Mouse (Mus musculus) common myeloid progenitor, adult 5-6 weeks (primary cell): ENCODE data around the gene Dok1. TPM values are rescaled to one million over a fixed set of nuclear protein-coding genes. Genes with fewer than 3 reads are reported as not detected.

Experiments
- ATAC-seq: replicated peaks from 2 replicates; pipeline ENCODE4 v1.8.0; 2016; ENCODE audit warnings: low read depth, mild to moderate bottlenecking, moderate TSS enrichment, inconsistent platforms; ENCODE audit not compliant: poor library complexity, severe bottlenecking
- total RNA-seq: library from RNA; stranded (forward); fragments of 200-1000, 187-1606 nt; gene quantifications from 2 replicates; pipeline ENCODE4 v1.2.3, GENCODE M21; 2017

Gene Dok1
- total RNA-seq, 1 experiment from 2014 or later: 13.2 TPM

DNA sequence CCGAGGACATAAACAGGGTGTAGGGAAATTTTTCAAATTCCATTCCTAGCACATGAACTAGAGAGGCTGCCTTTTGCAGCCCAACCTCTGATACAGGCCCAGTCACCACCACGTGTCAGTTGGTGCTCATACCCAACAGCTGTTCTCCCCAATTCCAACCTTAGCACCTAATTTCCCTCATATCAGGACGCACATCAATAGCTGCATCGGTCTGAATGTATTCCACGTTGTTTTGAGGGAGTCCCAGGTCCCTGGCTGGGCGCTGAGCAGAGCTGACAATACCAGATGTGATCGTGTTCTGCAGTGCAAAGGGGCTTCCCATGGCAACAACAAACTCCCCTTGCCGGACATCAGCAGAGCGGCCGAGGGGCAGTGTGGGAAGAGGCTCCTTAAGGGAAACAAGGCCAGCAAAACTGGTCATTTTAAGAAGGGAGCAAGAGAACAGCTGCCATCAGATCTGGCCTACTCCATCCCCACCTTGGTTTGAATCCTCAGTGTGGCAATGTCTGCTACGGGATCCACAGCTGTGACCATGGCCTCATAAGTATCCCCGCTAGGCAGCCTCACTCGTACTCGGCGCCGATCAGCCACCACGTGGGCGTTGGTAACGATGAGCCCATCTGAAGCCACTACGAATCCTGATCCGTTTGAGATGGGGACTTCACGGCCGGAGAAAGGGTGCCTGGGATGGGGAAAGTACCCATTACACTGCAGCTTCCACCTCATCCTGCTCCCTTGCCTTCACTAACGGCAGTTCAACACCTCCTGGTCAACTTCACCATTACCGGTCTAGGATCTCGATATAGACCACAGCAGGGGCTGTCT lies 20.1 kb upstream of the Dok1 start:
- peak; percentile 17 for ATAC-seq

DNA sequence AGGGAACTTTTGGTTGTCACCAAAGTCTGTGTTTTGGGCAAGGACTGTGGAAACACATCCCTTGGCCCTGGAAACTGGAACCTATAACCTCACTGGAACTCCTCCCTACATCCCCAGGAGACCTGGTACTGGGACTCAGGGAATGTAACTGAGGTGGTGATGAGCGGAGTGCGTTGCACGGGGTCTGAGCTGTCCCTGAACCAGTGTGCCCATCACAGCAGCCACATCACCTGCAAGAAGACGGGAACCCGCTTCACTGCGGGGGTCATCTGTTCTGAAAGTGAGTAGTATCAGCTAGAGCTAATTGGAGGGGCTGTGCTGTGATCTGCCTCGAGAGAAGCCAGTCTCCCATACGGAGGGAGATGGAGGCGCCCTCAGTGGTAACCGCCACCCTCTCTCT lies 16.1 kb upstream of the Dok1 start:
- ATAC-seq: no peak

- ATAC-seq: peak; percentile 71
Measured at GRCm38 (mm10) chr6:83044742-83045141, 11.5 kb upstream of the Dok1 start.

DNA sequence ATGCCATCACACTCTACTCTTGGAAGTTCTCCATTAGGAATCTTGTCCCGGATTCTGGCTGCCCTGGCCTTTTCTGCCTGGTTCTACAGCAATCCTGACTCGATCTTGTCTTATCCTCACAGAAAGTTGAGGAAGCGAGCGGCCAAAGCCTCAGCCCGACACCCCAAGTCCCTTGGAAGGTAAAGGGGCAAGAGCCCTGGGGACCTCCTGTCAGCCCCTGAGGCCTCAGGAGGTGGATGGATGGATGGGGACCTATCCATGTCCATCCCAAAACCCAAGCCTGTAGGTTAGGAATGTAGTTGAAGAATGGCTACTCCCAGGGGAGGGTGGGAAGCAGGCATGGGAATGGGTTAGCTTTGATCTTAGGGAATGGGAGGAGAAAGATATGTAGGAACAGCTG lies 10.7 kb upstream of the Dok1 start:
- ATAC-seq: no peak

DNA sequence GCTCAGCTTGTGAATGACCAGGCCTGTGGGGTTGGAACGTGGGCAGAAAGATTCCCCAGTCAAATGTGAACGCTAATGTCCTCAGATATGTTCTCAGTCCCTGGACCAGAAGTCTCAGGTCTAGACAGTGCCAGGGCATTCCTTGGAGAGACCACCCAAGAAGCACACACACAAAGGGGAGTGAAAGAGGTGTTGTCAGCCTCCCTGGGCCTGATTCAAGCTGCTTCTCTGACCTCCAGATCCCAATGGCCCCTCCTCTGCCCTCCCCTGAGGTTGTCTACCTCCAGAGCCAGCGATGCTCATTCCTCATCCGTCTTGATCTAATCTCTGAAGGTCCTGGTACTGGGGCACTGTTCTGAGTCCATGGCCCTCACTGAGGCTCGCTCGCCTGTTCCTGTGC lies 10.3 kb upstream of the Dok1 start:
- ATAC-seq: no peak

DNA sequence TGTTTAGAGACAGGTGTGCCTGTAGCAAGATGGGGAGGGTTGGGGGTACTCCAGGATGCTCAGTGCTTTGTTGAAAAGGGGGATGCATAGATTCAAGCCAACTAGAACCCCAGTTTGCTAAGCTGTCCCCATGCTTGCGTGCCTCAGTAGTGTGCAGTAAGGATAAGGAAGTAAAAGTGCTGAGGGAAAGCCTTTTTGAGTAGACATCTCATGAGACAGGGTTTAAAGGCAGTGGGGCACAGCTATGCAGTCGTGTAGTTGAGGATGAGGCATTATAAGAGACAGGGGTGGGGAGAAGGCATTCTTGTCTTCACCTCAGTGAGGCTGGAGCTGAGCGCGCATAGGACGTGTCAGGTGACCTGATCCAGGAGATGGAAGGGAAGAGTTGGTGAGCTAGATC lies 7.3 kb upstream of the Dok1 start:
- ATAC-seq: no peak

DNA sequence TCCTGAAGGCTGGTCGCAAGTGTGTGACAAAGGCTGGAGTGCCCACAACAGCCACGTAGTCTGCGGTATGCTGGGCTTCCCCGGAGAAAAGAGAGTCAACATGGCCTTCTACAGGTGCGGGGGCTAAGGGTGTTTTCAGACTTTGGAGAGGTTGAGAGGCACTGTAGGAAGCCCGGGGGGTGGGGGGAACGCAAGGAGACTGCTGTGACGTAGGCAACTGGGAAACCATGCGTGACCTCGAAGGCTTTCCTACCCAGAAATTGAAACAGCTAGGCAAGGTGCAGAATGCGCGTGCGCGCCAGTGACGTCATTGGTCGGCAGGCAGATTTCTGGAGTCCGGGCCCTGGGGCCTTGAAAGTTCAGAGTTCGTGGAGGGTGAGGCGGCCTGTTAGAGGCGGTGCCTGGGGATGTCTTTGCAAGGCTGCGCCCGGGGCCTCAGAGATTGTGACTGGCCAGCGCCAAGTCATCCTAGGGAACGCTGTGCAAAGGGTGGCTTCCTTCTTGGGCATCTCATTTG lies 5.3 kb upstream of the Dok1 start:
- peak; percentile 84 for ATAC-seq

- ATAC-seq: no peak
Measured at GRCm38 (mm10) chr6:83037188-83037587, 3.9 kb upstream of the Dok1 start.

GRCm38 (mm10) chr6:83034463-83035055 lies 1.3 kb upstream of the Dok1 start:
- no peak for ATAC-seq

DNA sequence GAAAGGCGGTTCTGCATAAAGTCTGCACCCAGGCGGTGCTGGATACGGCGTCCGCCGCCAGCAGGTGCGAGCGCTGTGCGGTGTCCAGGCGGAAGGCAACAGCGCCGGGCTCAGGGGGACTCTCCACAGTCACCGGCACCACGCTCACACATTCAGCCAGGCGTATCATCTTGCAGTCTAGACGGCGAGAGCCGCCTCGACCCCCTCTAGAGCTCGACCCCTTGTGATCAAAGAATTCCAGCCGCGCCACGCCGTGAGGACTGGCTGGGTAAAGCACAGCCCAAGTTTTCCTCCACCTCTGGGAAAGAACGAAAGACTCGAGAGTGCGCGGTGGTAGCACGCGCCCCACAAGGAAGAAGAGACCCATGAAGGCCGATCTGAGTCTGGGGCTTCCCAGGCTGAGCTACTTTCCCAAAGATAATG lies 491 bp downstream of the Dok1 start:
- peak; percentile 60 for ATAC-seq

- ATAC-seq: no peak
Measured at GRCm38 (mm10) chr6:83031921-83032590, 1.2 kb downstream of the Dok1 start.

DNA sequence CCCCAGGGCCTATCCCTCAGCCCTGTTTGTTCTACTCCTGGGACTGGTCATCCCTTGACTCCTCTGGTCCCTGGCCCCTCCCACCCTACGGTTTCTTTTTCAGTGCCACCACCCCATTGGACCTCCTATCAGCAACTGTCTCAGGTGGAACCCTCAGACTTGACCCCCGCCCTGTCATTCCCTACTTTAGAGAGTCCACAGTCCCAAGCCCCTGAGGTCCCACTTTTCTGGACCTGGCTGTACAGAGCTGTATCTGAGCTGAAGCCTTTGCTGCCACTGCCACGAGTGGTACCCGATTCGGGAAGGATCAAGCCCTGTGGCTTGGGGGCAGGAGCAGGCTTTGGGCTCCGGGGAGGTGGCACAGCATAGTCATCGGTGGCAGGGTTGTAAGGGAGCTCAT lies 2.2 kb downstream of the Dok1 start:
- ATAC-seq: no peak

DNA sequence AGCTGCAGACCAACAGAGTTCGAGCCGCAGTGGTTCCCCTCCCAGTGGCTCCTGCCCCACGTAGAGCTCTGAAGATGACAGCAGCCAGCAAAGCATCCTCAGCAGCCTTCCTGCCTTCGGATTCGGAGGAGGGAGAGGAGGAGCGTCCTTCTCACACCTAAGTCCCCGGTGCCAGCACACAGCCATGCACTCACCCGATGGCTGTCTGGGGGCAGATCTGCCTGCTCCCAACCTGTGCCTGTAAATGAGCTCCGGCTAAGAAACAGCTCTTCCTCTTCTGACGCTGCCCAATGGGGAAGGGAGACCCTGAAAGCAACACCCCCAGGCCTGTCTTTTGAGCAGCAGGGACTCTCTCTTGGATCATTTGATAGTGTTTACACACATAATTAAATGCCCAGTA lies 3.5 kb downstream of the Dok1 start:
- ATAC-seq: no peak

GRCm38 (mm10) chr6:83027706-83028105 lies 5.6 kb downstream of the Dok1 start:
- ATAC-seq: no peak

- 0 out of 2 replicates have a peak, but pooled peaks have one; percentile 4 for ATAC-seq
Measured at GRCm38 (mm10) chr6:83027293-83027692, 6.0 kb downstream of the Dok1 start.

- no peak for ATAC-seq
Measured at GRCm38 (mm10) chr6:83025221-83025620, 8.1 kb downstream of the Dok1 start.

DNA sequence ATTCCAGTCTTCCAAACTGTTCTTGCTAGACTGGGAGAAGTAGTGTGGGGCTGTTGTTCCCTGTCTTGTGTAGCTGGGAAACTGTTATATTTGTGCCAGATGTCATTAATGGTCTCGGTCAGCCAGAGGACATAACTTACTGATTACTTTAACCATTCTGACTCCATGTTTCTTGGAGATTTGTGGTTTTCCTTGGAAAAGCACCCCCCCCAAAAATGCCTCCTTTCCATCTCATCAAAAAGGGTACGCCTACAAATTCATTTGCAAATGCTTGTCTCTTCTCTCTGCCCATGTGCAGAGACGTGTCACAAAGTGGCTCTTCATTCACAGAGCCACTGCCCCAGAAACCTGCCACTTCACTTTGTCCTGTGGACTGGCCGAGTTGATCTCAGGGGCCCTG lies 8.8 kb downstream of the Dok1 start:
- ATAC-seq: no peak

DNA sequence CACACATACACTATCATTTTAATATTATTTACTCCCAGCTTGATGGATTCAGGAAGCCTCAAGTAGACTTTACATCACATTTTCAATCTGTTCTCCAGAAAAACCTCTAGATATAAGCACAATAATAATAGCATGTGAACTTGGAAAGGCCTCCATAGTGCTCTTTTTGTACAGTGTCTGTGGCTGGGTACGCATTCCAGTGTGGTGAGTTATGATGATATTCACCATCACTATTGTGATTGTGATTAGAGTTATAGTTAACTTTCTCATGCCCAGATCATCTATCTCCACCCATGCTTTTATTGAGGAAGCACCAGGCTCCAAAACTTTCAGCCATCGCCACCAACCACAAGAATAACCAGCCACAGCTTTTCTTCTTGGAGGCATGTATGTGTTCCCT lies 9.5 kb downstream of the Dok1 start:
- no peak for ATAC-seq

DNA sequence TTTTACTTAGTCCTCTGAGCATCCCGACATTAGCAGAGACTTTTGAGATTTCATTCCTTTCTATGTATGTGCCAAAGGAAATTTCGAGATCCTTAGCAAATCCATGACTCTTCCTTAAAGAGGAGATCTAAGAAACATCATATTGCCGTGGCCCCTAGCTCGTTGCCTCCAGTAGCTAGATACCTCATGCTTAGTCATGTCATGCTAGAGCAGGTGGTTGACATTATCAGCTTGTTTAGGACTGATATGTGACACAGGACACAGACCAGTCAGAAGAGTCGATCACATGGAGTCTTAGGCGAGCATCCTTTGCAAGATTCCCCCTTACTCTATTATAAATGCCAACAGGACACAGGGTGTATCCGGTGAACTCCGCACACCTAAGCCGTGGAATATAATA lies 10.3 kb downstream of the Dok1 start:
- no peak for ATAC-seq

DNA sequence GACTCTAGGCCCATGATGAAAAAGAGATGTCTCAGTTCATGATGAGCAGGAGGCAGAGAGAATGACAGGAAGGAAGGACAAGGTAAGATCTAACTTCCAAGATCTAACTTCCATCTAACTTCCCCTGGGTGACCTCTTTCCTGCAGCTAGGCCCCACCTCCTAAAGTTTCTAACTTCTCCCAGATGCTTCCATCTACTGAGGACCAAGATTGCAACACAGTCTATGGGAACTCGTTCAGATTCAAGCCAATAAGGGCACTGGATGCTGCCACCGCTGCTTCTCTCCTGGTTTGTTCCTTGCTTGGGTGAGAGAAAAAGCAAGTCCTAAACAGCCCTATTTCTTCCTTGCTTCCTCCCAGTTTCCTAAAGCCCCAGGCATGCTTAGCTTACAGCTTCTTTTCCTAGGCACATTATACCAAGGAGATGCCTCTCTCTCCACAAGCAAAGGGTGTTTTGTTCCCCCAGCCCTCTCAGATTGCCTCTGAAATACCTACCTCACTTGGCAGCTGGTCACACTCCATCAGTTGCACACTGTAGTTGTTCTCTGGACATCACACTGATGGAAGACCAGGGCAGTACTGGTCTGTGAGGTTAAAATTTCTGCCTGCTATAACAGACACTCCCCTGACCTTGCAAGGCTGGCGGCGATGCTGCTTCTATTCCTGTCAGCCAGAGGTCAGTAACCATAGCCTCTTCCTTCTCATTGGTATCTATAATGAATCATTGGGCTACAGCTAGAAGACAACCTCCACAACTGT lies 12.3 kb downstream of the Dok1 start:
- ATAC-seq: no peak
